Mouse (Mus musculus): ENCODE measurements around the gene Tmprss13.

Tmprss13 gene

DNA sequence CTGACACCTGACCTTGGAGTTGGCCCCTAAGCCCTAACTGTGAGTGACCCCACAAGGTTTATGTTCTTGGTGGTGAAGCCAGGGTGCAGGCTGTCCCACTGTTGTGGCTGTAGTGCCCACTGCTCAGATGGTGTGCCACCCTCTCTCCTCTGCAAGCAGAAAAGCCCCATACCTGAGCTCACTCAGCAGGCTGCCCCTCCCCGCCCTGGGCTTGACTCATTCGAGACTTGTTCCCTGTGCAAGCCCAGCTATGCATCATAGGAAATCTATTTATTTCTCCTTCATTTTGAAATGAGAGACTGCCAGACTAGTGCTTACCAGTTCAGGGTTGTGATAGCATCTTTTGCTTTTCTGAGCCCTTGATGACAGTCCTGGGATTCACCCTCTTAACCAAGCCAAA is 18.5 kb downstream of the Tmprss13 start:
- DNase-seq: no peak

DNA sequence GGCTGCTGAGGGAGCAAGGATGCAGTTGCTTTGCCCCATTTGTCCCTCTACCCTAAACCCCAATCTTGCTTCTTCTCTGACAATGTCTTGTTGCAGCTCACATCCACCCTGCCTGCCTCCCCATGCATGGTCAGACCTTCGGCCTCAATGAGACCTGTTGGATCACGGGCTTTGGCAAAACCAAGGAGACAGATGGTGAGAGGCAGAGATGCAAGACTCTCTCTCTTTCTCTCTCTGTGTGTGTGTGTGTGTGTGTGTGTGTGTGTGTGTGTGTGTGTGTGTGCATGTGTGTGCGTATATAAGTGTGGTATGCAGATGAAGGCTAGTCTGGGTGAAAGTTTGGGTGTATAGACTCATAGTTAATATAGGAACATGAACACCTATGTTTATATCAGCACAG is 24.2 kb downstream of the Tmprss13 start:
- no peak for DNase-seq

- DNase-seq: no peak
Measured at GRCm38 (mm10) chr9:45345516-45345915, 26.6 kb downstream of the Tmprss13 start.

DNA sequence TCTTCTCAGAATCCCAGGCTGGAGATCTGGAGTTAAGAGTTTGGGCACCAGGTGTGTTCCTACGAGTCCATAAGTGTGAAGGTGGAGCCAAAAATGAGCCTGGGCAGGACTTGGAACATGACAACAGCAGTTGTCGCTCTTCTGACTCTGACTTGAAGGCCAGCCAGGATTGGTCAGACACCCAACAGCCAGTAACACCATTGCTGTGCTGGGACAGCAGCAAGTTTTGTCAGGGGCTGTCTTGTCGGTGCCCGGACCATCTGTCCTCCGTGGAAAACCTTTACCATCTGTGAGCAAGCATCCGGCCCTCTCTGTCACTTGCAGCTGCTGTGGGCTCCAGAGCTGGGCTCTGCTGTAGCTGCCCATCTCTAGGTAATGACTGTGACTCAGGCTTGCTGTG is 27.4 kb downstream of the Tmprss13 start:
- no peak for DNase-seq

- no peak for DNase-seq
Measured at GRCm38 (mm10) chr9:45348560-45348959, 29.7 kb downstream of the Tmprss13 start.

DNA sequence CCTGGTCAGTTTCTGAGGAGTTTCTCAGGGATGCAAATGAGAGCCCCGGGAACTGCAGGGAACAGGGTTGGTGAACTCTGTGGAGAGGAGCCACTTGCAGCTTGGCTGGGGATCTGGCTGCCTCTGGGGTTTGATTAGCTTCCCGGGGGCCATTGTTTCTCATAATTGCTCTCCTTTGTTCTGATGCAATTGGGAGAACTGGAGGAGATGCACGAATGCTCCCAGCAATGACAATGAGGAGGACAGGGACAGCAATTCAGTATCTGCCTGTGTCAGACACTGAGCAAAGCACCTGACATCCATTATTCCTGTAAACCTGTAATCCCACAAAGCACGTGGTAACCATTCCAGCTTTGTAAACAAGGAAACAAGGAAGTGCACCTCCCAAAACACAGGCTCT is 30.3 kb downstream of the Tmprss13 start:
- DNase-seq: no peak

- no peak for DNase-seq
Measured at GRCm38 (mm10) chr9:45349851-45350250, 31.0 kb downstream of the Tmprss13 start.

GRCm38 (mm10) chr9:45355192-45355591 is 36.3 kb downstream of the Tmprss13 start:
- DNase-seq: no peak

- DNase-seq: no peak
Measured at GRCm38 (mm10) chr9:45358356-45358755, 39.5 kb downstream of the Tmprss13 start.

DNA sequence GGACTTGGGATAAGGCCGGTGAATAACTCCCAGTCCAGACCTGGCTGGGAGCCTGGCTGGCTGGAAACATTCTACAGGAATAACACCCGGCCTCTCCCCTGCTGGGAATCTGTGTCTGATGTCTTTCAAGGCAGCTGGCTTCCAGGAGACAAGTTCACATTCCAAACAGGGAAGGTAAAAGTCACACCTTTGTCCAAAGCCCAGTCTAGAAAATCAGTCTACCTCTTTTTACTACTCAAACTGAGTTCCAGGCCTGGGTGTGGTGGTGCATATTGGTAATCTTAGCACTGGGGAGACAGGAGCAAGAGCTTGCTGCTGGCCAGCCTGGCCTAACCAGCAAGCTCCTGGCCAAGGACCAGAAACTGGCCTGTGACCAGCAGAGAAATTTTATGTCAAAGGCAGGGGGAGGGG is 43.2 kb downstream of the Tmprss13 start:
- no peak for DNase-seq

DNA sequence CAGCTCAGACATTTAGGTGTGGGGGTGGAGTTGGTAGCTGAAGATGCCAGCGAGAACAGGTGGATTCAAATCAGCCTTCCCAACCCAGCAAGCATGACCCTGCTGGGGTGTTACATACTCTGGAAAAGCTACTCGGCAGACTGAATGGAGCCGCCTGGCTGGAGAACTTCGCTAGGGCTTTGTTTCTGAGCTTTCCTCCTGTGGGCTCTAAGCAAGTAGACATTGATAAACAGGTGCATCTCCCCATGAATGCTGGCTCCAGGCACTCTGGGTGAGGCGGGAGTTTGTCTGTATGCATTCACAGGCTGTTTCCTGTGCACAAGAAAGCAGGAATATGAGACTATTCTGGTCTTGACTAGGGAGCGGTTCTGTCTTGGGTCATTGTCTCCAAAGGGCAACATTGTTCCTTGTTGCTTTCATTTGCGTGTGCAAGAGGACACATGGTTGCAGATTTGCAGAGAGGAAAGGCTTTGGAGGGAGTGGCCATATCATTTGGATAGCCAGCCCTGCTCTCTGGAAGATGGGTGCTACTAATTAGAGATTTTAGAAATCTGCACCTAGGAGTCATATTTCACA is 44.8 kb downstream of the Tmprss13 start:
- no peak for DNase-seq

GRCm38 (mm10) chr9:45367716-45368115 is 48.8 kb downstream of the Tmprss13 start:
- DNase-seq: no peak

- DNase-seq: peak; percentile 97
Measured at GRCm38 (mm10) chr9:45368341-45368901, 49.5 kb downstream of the Tmprss13 start.

DNA sequence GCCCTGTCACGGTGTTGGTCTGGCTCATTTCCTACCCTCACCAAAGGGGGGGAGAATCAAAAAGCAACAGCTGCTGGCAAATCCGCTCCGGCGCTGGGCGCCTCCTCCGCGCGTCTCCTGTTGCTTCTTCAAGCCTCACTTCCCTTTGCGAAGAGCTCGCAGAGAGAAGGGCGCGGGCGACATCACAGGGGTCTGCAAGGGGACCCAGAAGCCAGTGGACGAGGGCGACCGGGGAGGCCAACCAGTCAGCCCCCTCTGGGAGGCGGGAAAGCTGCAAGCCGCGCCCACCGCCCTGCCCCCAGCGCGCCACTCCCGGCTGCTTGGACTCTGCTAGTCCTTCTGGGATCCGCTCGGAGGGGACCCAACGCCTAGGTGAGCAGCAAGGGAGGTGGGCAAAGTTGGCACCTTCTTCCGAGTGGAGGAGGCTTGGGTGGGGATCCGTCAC is 51.2 kb downstream of the Tmprss13 start, which contains the start of gene Fxyd6:
Fxyd6 (plus strand) TSS at position 69 of the 445 bp plus-strand sequence.
- DNase-seq: peak; percentile 97

DNA sequence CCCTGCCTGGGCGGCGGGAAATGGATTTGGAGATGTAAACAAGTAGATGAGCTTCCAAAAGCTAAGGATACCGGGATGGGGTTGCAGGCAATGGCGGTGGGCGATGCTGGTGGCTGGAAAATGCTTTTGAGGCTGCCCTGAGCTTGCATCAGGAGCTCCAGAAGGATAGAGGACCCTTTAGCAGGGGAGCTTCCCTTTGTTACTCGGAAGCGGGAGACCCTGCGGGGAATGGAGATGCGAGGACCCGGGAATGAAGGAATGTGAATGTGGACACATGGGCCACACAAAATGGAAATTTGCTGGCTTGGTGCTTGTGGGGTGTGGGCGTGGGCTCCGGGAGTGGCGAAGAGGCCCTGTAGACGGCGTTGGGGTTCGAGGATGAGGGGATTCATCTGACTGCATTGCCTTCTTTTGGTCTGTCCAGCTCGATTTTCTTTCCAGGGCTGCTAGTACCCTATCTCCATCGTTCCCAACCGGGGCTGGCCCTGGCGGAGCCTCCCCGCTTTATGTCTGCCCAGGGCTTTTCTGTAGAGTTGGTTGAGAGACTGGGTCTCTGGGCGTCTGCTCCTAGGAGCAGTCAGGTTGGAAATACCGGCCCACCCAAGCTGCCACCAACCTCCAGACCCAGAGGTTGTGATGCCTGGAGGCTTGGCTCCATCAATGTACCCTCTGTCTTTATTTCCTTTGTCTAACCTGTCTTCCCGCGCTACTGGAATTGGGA is 51.9 kb downstream of the Tmprss13 start:
- no peak for DNase-seq

- no peak for DNase-seq
Measured at GRCm38 (mm10) chr9:45371337-45371707, 52.4 kb downstream of the Tmprss13 start.

- no peak for DNase-seq
Measured at GRCm38 (mm10) chr9:45373896-45374295, 55.0 kb downstream of the Tmprss13 start.

DNA sequence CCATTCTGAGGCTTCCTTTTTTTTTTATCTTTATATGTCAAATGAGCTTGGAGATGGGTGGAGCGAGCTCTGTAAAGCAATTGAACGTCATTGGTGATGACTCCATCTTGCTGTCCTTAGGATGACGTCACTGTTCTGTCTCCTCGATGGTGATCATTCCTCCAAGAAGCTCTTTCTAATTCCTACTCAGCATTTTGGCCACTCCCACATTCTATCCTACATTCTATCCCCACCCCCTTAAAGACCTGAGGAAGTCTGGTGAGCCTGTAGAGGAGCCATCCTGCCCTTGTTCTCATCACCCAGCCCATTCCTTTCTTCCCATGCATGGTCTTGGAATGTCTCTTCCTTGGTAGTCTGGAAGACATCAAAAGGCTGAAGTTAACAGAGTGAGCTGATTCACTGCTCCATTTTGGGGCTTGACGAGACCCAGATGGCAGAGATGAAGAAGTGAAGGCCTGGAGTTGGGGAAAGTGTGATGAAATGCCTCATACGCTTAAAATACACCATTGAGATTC is 56.1 kb downstream of the Tmprss13 start:
- DNase-seq: no peak

GRCm38 (mm10) chr9:45376427-45376826 is 57.5 kb downstream of the Tmprss13 start:
- DNase-seq: no peak

GRCm38 (mm10) chr9:45376883-45377282 is 58.0 kb downstream of the Tmprss13 start:
- DNase-seq: no peak

DNA sequence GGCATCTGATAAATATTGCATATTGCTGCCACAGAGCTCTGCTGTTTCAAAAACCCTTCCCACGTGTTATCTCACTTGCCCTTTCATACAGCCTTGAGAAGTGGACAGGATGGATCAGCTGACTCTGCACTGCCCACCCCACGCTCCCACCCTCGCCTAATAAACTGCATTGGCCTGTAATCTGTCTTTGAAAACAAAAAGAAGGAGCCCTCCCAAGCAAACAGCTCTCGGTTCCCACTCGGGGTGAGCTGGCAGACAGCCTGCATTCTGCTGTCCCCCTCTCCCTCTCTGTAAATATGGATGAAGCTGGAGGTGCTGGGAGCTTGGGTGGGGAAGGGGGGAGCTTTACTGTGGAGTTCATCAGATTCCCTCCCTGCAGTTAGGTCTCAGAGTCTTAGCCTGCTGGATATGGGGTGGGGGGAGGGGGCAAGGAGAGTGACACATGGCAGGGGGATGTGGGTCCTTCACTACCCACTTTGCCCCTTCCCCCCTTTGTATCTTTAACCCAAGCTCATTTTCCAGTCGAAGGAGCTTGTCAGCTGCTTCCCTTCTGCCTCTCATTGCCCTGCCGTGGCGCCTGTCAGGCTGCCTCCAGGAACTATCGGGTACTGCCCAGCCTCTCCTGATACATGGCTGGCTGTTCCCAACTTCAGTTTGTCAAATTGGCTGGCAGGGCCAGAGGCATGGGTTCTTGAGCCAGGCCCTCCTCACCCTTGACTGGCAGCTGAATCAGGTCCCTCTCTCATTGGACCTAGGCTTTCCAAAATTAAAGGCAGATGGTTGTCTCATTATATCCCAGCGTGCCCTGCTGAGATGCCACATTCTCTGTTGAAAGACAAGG is 61.7 kb downstream of the Tmprss13 start:
- DNase-seq: no peak

GRCm38 (mm10) chr9:45382336-45382735 is 63.4 kb downstream of the Tmprss13 start:
- no peak for DNase-seq

GRCm38 (mm10) chr9:45382834-45383233 is 63.9 kb downstream of the Tmprss13 start:
- DNase-seq: no peak
